Mouse (Mus musculus): ENCODE measurements around the gene Faap100. TPM values are rescaled to one million over a fixed set of nuclear protein-coding genes. Genes with fewer than 3 reads are reported as not detected.

Gene Faap100
- total RNA-seq, 1 experiment from 2014 or later, result 18.3 TPM

- ATAC-seq (replicated peaks; ENCODE audit: low read depth, poor library complexity, severe bottlenecking), result no peak
Measured at GRCm38 (mm10) chr11:120338786-120339185, 39.8 kb downstream of the Faap100 start.

GRCm38 (mm10) chr11:120337447-120337846 is 41.1 kb downstream of the Faap100 start:
- ATAC-seq (replicated peaks; ENCODE audit: low read depth, poor library complexity, severe bottlenecking), result no peak

GRCm38 (mm10) chr11:120335431-120336021 is 43.0 kb downstream of the Faap100 start:
- ATAC-seq (replicated peaks; ENCODE audit: low read depth, poor library complexity, severe bottlenecking), result no peak

GRCm38 (mm10) chr11:120320156-120320555 is 58.4 kb downstream of the Faap100 start:
- ATAC-seq (replicated peaks; ENCODE audit: low read depth, poor library complexity, severe bottlenecking), result no peak

DNA sequence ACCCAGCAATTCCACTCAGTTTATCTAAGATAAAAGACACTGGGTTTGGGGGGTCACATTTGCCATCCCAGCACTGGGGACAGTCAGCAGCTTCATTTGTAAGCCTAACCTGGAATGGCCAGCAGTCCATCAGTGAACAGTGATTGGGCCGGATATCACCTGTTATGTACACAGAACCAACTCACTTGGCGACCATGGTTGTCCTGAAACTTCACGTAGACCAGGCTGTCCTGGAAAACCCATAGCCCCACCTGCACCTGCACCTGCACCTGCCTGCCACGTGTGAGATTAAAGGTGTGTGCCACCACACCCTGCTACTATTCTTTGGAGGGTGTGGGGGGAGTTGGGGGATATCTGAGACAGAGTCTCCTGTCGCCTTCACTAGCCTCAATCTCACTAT is 59.3 kb downstream of the Faap100 start:
- no peak for ATAC-seq (replicated peaks; ENCODE audit: low read depth, poor library complexity, severe bottlenecking)

Other genes starting within 250 kb of the Faap100 start
- 49.5 and 55.3 TPM in 2 replicates for gene Slc38a10, start 227.4 kb downstream of the Faap100 start, total RNA-seq (2017)
- 6.1 and 13.2 TPM in 2 replicates for gene Bahcc1, start 145.8 kb downstream of the Faap100 start, total RNA-seq (2017)
- gene Actg1, start 30.2 kb downstream of the Faap100 start, total RNA-seq (2017), result 857 and 890 TPM in 2 replicates
- not detected in 2 replicates for gene Fscn2, start 17.2 kb downstream of the Faap100 start, total RNA-seq (2017)
- 29.8 and 37.9 TPM in 2 replicates for gene Nploc4, start 58.9 kb upstream of the Faap100 start, total RNA-seq (2017)
- not detected in 2 replicates for gene Tspan10, start 63.9 kb upstream of the Faap100 start, total RNA-seq (2017)
- gene Pde6g, start 74.7 kb upstream of the Faap100 start, total RNA-seq (2017), result not detected in 2 replicates
- 6.5 and 13.6 TPM in 2 replicates for gene Oxld1, start 79.3 kb upstream of the Faap100 start, total RNA-seq (2017)
- gene Ccdc137, start 79.4 kb upstream of the Faap100 start, total RNA-seq (2017), result 73.3 and 101 TPM in 2 replicates
- gene Arl16, start 88.8 kb upstream of the Faap100 start, total RNA-seq (2017), result 7.7 and 9.4 TPM in 2 replicates
- 121 and 140 TPM in 2 replicates for gene Mrpl12, start 105.8 kb upstream of the Faap100 start, total RNA-seq (2017)
- 8.2 and 12.1 TPM in 2 replicates for gene Slc25a10, start 113.1 kb upstream of the Faap100 start, total RNA-seq (2017)
- gene Gcgr, start 151.9 kb upstream of the Faap100 start, total RNA-seq (2017), result not detected in 2 replicates
- gene Mcrip1, start 171.0 kb upstream of the Faap100 start, total RNA-seq (2017), result 26.5 and 31.0 TPM in 2 replicates
- not detected in 2 replicates for gene Ppp1r27, start 172.4 kb upstream of the Faap100 start, total RNA-seq (2017)
- 494 and 545 TPM in 2 replicates for gene P4hb, start 194.5 kb upstream of the Faap100 start, total RNA-seq (2017)
- 148 and 170 TPM in 2 replicates for gene Arhgdia, start 202.9 kb upstream of the Faap100 start, total RNA-seq (2017)
- gene Alyref, start 219.6 kb upstream of the Faap100 start, total RNA-seq (2017), result 248 and 287 TPM in 2 replicates
- 27.2 and 32.1 TPM in 2 replicates for gene Anapc11, start 219.7 kb upstream of the Faap100 start, total RNA-seq (2017)
- gene Npb, start 229.7 kb upstream of the Faap100 start, total RNA-seq (2017), result not detected in 2 replicates
- gene Pcyt2, start 239.2 kb upstream of the Faap100 start, total RNA-seq (2017), result 34.5 and 38.6 TPM in 2 replicates
- 45.8 and 50.4 TPM in 2 replicates for gene Sirt7, start 246.5 kb upstream of the Faap100 start, total RNA-seq (2017)